15 mouse cellular contexts compared by ENCODE assay signal in genomic region chr16:19839831-19840230, GRCm38 (mm10).
"Had no signal": no experiment of that assay in that cellular context is flagged by ENCODE, and none has a peak within 500 bp of the region (broad histone marks: within the 10 kb centered on the region; RNA-seq: fewer than 3 reads in every experiment).

No protein-coding gene starts in this region.

- DNase-seq: heart, postnatal 10 days; heart, postnatal 14 days; heart, postnatal 36 days; kidney, adult 11 months; kidney, adult 18-20 months; kidney, adult 2 months; kidney, adult 8-10 months; kidney, adult 9 months; kidney, postnatal 10 days; kidney, postnatal 14 days; kidney, postnatal 25 days; kidney, postnatal 36 days; kidney, postnatal 4 days; layer of hippocampus, adult 9-11 months; layer of hippocampus, postnatal 36 days had no signal
